Mouse (Mus musculus): Measurements from ENCODE around the gene Nbea.

GRCm38 (mm10) chr3:56018494-56018893 is 165.0 kb downstream of the Nbea start:
- TF ChIP-seq POLR2A (IDR thresholded peaks at IDR 0.05; ENCODE audit: insufficient read length, low read depth): no peak
- TF ChIP-seq SRF (IDR thresholded peaks at IDR 0.05; ENCODE audit: control insufficient read depth, insufficient read length, low read depth): no peak
- no peak for TF ChIP-seq MAX (IDR thresholded peaks at IDR 0.05; ENCODE audit: low read depth)
- no peak for TF ChIP-seq MYOG (IDR thresholded peaks at IDR 0.05; ENCODE audit: control insufficient read depth in 1 of 3, insufficient read depth in 1 of 3, insufficient read length in 2 of 3, low read depth in 2 of 3)
- TF ChIP-seq POLR2AphosphoS2 (IDR thresholded peaks at IDR 0.05; ENCODE audit: insufficient read length, low read depth): no peak
- no peak for TF ChIP-seq TCF12 (IDR thresholded peaks at IDR 0.05; ENCODE audit: insufficient read depth, poor library complexity, severe bottlenecking)

All from myocyte (in vitro differentiated cells).